Mouse (Mus musculus): ENCODE measurements around the gene Tmem37.

DNA sequence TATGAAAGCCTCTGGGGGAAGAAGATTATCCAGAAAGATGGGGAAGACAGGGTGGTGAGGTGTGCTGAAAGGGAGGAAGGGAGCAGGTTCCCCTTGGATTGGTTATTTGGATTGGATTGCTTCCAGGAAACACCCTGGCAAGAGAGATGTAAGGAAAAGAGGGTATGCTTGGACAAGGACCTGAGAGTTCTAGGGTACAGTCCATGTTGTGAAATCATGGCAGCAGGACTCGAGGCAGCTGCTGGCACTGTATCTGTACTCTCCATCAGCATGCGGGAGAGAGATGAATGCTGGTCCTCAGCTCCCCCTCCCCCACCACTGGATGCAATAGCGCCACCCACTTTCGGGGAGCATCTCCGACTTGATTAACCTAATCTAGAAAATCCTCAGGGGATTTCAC, 13.2 kb downstream of the Tmem37 start:
- TF ChIP-seq CTCF (IDR thresholded peaks at IDR 0.05) (no peak), EP300 (IDR thresholded peaks at IDR 0.05) (no peak)

Measured in lung, postnatal 0 days (tissue).